Mouse (Mus musculus): ENCODE results near the gene Sugt1.

The Sugt1 gene

GRCm38 (mm10) chr14:79677891-79678687 is 90.6 kb downstream of the Sugt1 start:
- DNase-seq = no peak

GRCm38 (mm10) chr14:79680652-79681051 is 93.2 kb downstream of the Sugt1 start:
- no peak for DNase-seq

All from right cerebral cortex, adult 18-20 months (tissue).